Mouse (Mus musculus): ENCODE results near the gene Macrod2. TPM values are rescaled to one million over a fixed set of nuclear protein-coding genes. Genes with fewer than 3 reads are reported as not detected.

The Macrod2 gene
- total and polyA plus RNA-seq, 2 experiments from 2014 or later, result 5.5 to 17.4 TPM

DNA sequence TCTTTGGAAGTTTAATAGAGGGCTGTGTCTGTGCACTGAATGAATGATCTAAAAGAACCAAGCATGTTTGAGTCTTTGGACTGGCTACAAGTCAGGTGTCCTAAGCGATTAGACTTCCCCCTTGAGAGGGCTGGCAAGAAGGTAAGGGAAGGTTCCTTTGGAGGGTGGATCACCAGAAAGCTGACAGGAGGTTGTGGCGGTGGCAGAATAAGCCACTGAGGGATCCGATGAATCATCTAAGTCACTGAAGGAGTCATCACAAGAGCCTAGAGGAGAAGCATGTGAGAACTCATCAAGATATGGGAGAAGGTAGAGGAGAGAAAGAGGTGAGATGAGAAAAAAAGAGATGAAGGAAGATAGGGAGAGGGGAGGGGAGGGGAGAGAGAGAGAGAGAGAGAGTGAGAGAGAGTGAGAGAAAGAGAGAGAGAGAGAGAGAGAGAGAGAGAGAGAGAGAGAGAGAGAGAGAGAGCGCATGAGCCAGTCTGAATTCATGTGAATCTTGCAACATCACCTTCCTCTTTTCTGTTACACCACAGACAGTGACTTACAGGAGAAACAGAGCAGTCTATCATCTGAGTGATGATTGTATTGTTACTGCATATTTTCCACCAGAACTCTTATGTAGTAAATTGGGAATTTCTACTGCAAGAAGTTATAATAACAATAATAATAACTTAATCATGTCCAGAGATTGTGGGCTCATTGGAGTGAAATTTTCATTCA, 398.9 kb downstream of the Macrod2 start:
- H3K4me2 ChIP-seq (ENCODE audit: low read depth, low read length), result no peak overlapping the region
- no peak overlapping the region for H3K4me3 ChIP-seq (ENCODE audit: low read depth, low read length)
- H3K9ac ChIP-seq (replicated peaks; ENCODE audit: low read depth, low read length), result no peak overlapping the region
- no peaks in the 10 kb centered on the region for H3K4me1 ChIP-seq (ENCODE audit: control insufficient read depth, insufficient read depth)
- no peak for DNase-seq (ENCODE audit: low spot score)
- H3K27ac ChIP-seq (ENCODE audit: low read depth), result no peak overlapping the region
- no peaks in the 10 kb centered on the region for H3K9me3 ChIP-seq (replicated peaks; ENCODE audit: control insufficient read depth, low read length)
- TF ChIP-seq EP300 (IDR thresholded peaks at IDR 0.05; ENCODE audit: low read depth), result no peak
- TF ChIP-seq CTCF (IDR thresholded peaks at IDR 0.05; ENCODE audit: low read depth), result no peak
- ATAC-seq (ENCODE audit: insufficient read depth, low read depth), result no peak
- no peaks in the 10 kb centered on the region for H3K36me3 ChIP-seq (replicated peaks; ENCODE audit: control insufficient read depth, insufficient read depth, low read length)
- H3K27me3 ChIP-seq (ENCODE audit: control insufficient read depth, insufficient read depth, low read length), result no peaks in the 10 kb centered on the region
- 79% methylated on average over 4 of the region's 4 CpGs for WGBS

DNA sequence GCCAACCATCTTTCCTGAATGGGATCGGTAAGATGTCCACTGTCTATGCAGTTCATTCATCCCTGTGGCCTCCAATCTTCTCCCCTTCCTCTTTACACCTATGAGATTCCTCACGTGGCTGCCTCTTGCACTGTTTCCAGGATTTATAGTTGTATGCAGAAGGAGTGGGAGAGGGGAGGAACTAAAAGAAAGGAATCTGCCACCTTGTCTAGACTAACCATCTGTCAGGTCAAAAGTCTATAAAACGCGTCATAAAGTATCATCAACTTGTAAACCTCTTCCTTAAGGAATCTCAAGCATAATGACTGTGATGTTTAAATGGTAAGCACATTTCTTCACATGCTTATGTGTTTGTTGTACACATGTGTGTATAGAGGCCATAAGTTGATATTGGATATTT, 416.6 kb downstream of the Macrod2 start:
- no peak for ATAC-seq (ENCODE audit: insufficient read depth, low read depth)
- Histone ChIP-seq H3K4me1 (ENCODE audit: control insufficient read depth, insufficient read depth) (no peaks in the 10 kb centered on the region), H3K27me3 (ENCODE audit: control insufficient read depth, insufficient read depth, low read length) (no peaks in the 10 kb centered on the region), H3K36me3 (replicated peaks; ENCODE audit: control insufficient read depth, insufficient read depth, low read length) (no peaks in the 10 kb centered on the region), H3K4me3 (ENCODE audit: low read depth, low read length) (no peak overlapping the region), H3K27ac (ENCODE audit: low read depth) (no peak overlapping the region), H3K4me2 (ENCODE audit: low read depth, low read length) (no peak overlapping the region), H3K9me3 (replicated peaks; ENCODE audit: control insufficient read depth, low read length) (no peaks in the 10 kb centered on the region), H3K9ac (replicated peaks; ENCODE audit: low read depth, low read length) (no peak overlapping the region)
- WGBS, result 88% methylated on average over 4 of the region's 4 CpGs
- no peak for DNase-seq (ENCODE audit: low spot score)
- TF ChIP-seq EP300 (IDR thresholded peaks at IDR 0.05; ENCODE audit: low read depth) (no peak), CTCF (IDR thresholded peaks at IDR 0.05; ENCODE audit: low read depth) (no peak)

DNA sequence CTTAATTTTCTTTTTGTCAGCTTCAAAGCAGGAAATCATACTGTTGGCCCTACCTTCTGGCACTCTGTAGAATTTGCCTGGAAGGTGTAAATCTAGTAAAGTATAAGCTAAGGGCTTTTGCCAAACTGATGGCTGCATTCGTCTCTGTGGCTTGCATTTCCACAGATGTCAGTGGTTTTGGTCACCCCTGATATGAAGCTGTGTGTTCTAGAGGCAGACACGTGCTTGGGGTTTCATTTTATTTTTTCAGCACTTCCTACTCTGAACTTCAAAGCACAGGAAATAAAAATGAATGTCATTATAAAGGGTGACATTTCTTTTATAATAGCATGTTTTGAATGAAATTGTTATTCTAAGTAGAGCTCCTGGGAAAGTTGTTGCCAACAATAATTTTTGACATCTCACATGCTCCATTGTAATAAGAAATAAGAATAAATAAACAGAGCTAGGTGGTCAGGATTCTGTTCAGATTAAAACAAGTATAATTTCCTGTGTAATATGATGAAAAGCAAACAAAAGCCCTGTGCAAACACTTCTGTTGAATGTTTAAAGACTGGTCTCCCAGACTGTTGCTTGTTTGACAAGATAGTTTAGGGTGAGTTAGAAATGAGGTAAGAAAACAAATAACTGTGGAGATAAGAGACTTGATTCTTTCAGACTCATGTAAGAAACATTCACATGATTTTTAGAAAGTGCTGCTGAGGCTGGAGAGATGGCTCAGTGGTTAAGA, 424.4 kb downstream of the Macrod2 start:
- Histone ChIP-seq H3K4me1 (ENCODE audit: control insufficient read depth, insufficient read depth) (no peaks in the 10 kb centered on the region), H3K9me3 (replicated peaks; ENCODE audit: control insufficient read depth, low read length) (no peaks in the 10 kb centered on the region), H3K4me2 (ENCODE audit: low read depth, low read length) (no peak overlapping the region), H3K4me3 (ENCODE audit: low read depth, low read length) (no peak overlapping the region), H3K27ac (ENCODE audit: low read depth) (no peak overlapping the region), H3K27me3 (ENCODE audit: control insufficient read depth, insufficient read depth, low read length) (no peaks in the 10 kb centered on the region), H3K36me3 (replicated peaks; ENCODE audit: control insufficient read depth, insufficient read depth, low read length) (no peaks in the 10 kb centered on the region), H3K9ac (replicated peaks; ENCODE audit: low read depth, low read length) (no peak overlapping the region)
- TF ChIP-seq EP300 (IDR thresholded peaks at IDR 0.05; ENCODE audit: low read depth) (no peak), CTCF (IDR thresholded peaks at IDR 0.05; ENCODE audit: low read depth) (no peak)
- no peak for DNase-seq (ENCODE audit: low spot score)
- WGBS, result 30% methylated on average over 2 of the region's 2 CpGs
- ATAC-seq (ENCODE audit: insufficient read depth, low read depth), result no peak

DNA sequence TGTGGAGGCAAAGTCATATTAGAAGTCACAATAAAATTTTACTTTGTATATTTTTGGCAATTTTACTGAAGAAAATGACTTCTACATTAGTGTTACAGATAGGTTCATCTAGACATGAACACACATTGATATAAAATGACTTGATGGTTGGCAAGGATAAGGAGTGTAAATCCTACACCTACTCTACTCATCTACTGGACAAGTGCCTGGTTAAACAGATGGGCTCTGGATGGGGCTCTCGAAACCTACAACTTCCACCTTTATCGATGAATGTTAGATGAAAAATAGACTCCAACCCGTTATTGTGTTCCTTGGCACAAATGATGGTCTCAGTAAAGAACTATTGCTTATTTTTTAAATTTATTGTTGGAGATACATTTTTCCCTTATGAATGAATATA, 427.3 kb downstream of the Macrod2 start:
- TF ChIP-seq EP300 (IDR thresholded peaks at IDR 0.05; ENCODE audit: low read depth), result no peak
- no peak for TF ChIP-seq CTCF (IDR thresholded peaks at IDR 0.05; ENCODE audit: low read depth)
- Histone ChIP-seq H3K4me2 (ENCODE audit: low read depth, low read length) (no peak overlapping the region), H3K9ac (replicated peaks; ENCODE audit: low read depth, low read length) (no peak overlapping the region), H3K36me3 (replicated peaks; ENCODE audit: control insufficient read depth, insufficient read depth, low read length) (no peaks in the 10 kb centered on the region), H3K4me3 (ENCODE audit: low read depth, low read length) (no peak overlapping the region), H3K9me3 (replicated peaks; ENCODE audit: control insufficient read depth, low read length) (no peaks in the 10 kb centered on the region), H3K27me3 (ENCODE audit: control insufficient read depth, insufficient read depth, low read length) (no peaks in the 10 kb centered on the region), H3K4me1 (ENCODE audit: control insufficient read depth, insufficient read depth) (no peaks in the 10 kb centered on the region), H3K27ac (ENCODE audit: low read depth) (no peak overlapping the region)
- WGBS, result 89% methylated on average over 3 of the region's 3 CpGs
- ATAC-seq (ENCODE audit: insufficient read depth, low read depth), result no peak
- DNase-seq (ENCODE audit: low spot score), result no peak

DNA sequence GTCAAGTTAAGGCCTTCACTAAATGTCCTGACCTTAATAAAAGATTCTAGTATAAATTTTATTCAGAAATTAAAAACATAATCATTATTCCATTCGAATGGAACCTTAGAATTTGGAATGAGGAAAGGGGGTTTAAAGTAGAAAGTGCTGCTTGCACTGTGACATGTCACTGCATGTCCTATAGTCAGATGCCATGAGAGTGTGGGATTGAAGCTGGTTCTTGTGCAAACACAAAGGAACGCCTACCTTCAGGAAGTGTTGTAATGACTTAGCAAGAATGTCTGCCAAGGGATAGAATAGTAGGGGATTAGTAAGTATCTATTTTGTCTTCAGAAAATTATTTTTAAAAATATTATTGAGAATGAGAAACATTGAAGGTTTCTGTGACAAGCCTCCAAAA, 431.1 kb downstream of the Macrod2 start:
- ATAC-seq (ENCODE audit: insufficient read depth, low read depth), result no peak
- 64% methylated on average over 2 of the region's 2 CpGs for WGBS
- H3K4me2 ChIP-seq (ENCODE audit: low read depth, low read length), result no peak overlapping the region
- no peaks in the 10 kb centered on the region for H3K9me3 ChIP-seq (replicated peaks; ENCODE audit: control insufficient read depth, low read length)
- no peak overlapping the region for H3K9ac ChIP-seq (replicated peaks; ENCODE audit: low read depth, low read length)
- H3K4me3 ChIP-seq (ENCODE audit: low read depth, low read length), result no peak overlapping the region
- H3K27ac ChIP-seq (ENCODE audit: low read depth), result no peak overlapping the region
- TF ChIP-seq CTCF (IDR thresholded peaks at IDR 0.05; ENCODE audit: low read depth), result no peak
- TF ChIP-seq EP300 (IDR thresholded peaks at IDR 0.05; ENCODE audit: low read depth), result no peak
- no peaks in the 10 kb centered on the region; the same call in 1 of the 2 replicates for H3K4me1 ChIP-seq (ENCODE audit: control insufficient read depth, insufficient read depth)
- no peaks in the 10 kb centered on the region for H3K36me3 ChIP-seq (replicated peaks; ENCODE audit: control insufficient read depth, insufficient read depth, low read length)
- no peak for DNase-seq (ENCODE audit: low spot score)
- H3K27me3 ChIP-seq (ENCODE audit: control insufficient read depth, insufficient read depth, low read length), result no peaks in the 10 kb centered on the region
